Mouse (Mus musculus): ENCODE data around the gene Prss57. TPM values are rescaled to one million over a fixed set of nuclear protein-coding genes. Genes with fewer than 3 reads are reported as not detected.
A peak's percentile ranks its signal among the peaks of the same experiment; 100 is the strongest.

The Prss57 gene
- polyA plus RNA-seq, 1 experiment: 0.05 TPM

- DNase-seq (ENCODE audit: low read depth): peak; percentile 83
- no peak for TF ChIP-seq POLR2A (IDR thresholded peaks at IDR 0.05; ENCODE audit: borderline replicate concordance, extremely low read depth, insufficient read depth, insufficient read length, poor library complexity, severe bottlenecking)
- 0 out of 2 replicates have a peak, but pooled peaks have one; percentile 3 for TF ChIP-seq CTCF (IDR thresholded peaks at IDR 0.05; ENCODE audit: borderline replicate concordance, extremely low read depth, insufficient read depth, insufficient read length)
Observed at GRCm38 (mm10) chr10:79793738-79794490, 3.2 kb upstream of the Prss57 start.

- TF ChIP-seq POLR2A (IDR thresholded peaks at IDR 0.05; ENCODE audit: borderline replicate concordance, extremely low read depth, insufficient read depth, insufficient read length, poor library complexity, severe bottlenecking) (peak; percentile 96), CTCF (IDR thresholded peaks at IDR 0.05; ENCODE audit: borderline replicate concordance, extremely low read depth, insufficient read depth, insufficient read length) (peak; percentile 85)
- peak; percentile 84 for DNase-seq (ENCODE audit: low read depth)
Observed at GRCm38 (mm10) chr10:79793051-79793737, 2.4 kb upstream of the Prss57 start, which contains the start of gene Palm. Gene Palm (plus strand): TSS chr10:79793572.

- TF ChIP-seq CTCF (IDR thresholded peaks at IDR 0.05; ENCODE audit: borderline replicate concordance, extremely low read depth, insufficient read depth, insufficient read length) (no peak), POLR2A (IDR thresholded peaks at IDR 0.05; ENCODE audit: borderline replicate concordance, extremely low read depth, insufficient read depth, insufficient read length, poor library complexity, severe bottlenecking) (no peak)
- DNase-seq (ENCODE audit: low read depth): no peak
Observed at GRCm38 (mm10) chr10:79792339-79793040, 1.7 kb upstream of the Prss57 start.

GRCm38 (mm10) chr10:79789581-79789980, 1.2 kb downstream of the Prss57 start:
- DNase-seq (ENCODE audit: low read depth): no peak

GRCm38 (mm10) chr10:79788386-79789158, 2.2 kb downstream of the Prss57 start:
- TF ChIP-seq POLR2A (IDR thresholded peaks at IDR 0.05; ENCODE audit: borderline replicate concordance, extremely low read depth, insufficient read depth, insufficient read length, poor library complexity, severe bottlenecking) (no peak), CTCF (IDR thresholded peaks at IDR 0.05; ENCODE audit: borderline replicate concordance, extremely low read depth, insufficient read depth, insufficient read length) (peak; percentile 89; the same call in 1 of the 2 replicates)
- peak; percentile 84 for DNase-seq (ENCODE audit: low read depth)

More at GRCm38 (mm10) chr10:79789581-79789980, 1.2 kb downstream of the Prss57 start:
- TF ChIP-seq POLR2A (IDR thresholded peaks at IDR 0.05; ENCODE audit: borderline replicate concordance, extremely low read depth, insufficient read depth, insufficient read length, poor library complexity, severe bottlenecking): no peak
- TF ChIP-seq CTCF (IDR thresholded peaks at IDR 0.05; ENCODE audit: borderline replicate concordance, extremely low read depth, insufficient read depth, insufficient read length): no peak

- TF ChIP-seq POLR2A (IDR thresholded peaks at IDR 0.05; ENCODE audit: borderline replicate concordance, extremely low read depth, insufficient read depth, insufficient read length, poor library complexity, severe bottlenecking) (no peak), CTCF (IDR thresholded peaks at IDR 0.05; ENCODE audit: borderline replicate concordance, extremely low read depth, insufficient read depth, insufficient read length) (peak; percentile 58; the same call in 1 of the 2 replicates)
- no peak for DNase-seq (ENCODE audit: low read depth)
Observed at GRCm38 (mm10) chr10:79783920-79784800, 6.6 kb downstream of the Prss57 start.

GRCm38 (mm10) chr10:79783050-79783449, 7.7 kb downstream of the Prss57 start:
- TF ChIP-seq POLR2A (IDR thresholded peaks at IDR 0.05; ENCODE audit: borderline replicate concordance, extremely low read depth, insufficient read depth, insufficient read length, poor library complexity, severe bottlenecking) (no peak), CTCF (IDR thresholded peaks at IDR 0.05; ENCODE audit: borderline replicate concordance, extremely low read depth, insufficient read depth, insufficient read length) (peak; percentile 27; the same call in 1 of the 2 replicates)
- no peak for DNase-seq (ENCODE audit: low read depth)

- no peak for TF ChIP-seq POLR2A (IDR thresholded peaks at IDR 0.05; ENCODE audit: borderline replicate concordance, extremely low read depth, insufficient read depth, insufficient read length, poor library complexity, severe bottlenecking)
- TF ChIP-seq CTCF (IDR thresholded peaks at IDR 0.05; ENCODE audit: borderline replicate concordance, extremely low read depth, insufficient read depth, insufficient read length): no peak
- DNase-seq (ENCODE audit: low read depth): no peak
Observed at GRCm38 (mm10) chr10:79781956-79782355, 8.8 kb downstream of the Prss57 start.

- TF ChIP-seq POLR2A (IDR thresholded peaks at IDR 0.05; ENCODE audit: borderline replicate concordance, extremely low read depth, insufficient read depth, insufficient read length, poor library complexity, severe bottlenecking) (no peak), CTCF (IDR thresholded peaks at IDR 0.05; ENCODE audit: borderline replicate concordance, extremely low read depth, insufficient read depth, insufficient read length) (no peak)
- DNase-seq (ENCODE audit: low read depth): no peak
Observed at GRCm38 (mm10) chr10:79781139-79781538, 9.6 kb downstream of the Prss57 start.

GRCm38 (mm10) chr10:79780664-79781015, 10.1 kb downstream of the Prss57 start:
- DNase-seq (ENCODE audit: low read depth): peak; percentile 69
- no peak for TF ChIP-seq CTCF (IDR thresholded peaks at IDR 0.05; ENCODE audit: borderline replicate concordance, extremely low read depth, insufficient read depth, insufficient read length)
- no peak for TF ChIP-seq POLR2A (IDR thresholded peaks at IDR 0.05; ENCODE audit: borderline replicate concordance, extremely low read depth, insufficient read depth, insufficient read length, poor library complexity, severe bottlenecking)

Measured in brain, embryonic 14.5 days (tissue).